Mouse (Mus musculus): ENCODE results near the gene Pth. TPM values are rescaled to one million over a fixed set of nuclear protein-coding genes. Genes with fewer than 3 reads are reported as not detected.

The Pth gene
- not detected for total RNA-seq (2021)

DNA sequence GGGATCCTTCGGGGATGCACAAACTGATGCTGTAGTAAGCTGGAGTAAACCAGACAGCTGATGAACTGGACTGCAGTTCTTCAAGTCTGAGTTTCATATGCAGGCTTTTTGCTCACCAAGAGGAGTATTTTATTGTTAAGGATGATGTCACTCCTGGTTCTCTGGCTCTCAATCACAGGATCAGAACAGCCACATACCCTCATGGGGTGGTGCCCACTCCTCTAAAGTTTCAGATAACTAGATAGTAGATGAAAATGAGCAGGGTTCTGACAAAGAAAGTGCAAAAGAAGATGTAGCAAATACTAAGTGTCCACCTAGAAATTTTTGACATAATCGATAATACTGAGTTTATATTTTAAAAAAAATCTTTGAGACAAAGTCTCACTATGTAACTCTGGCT lies at the start of gene Pth:
TSS of gene Pth (minus strand) at position 101 of the 400 bp plus-strand sequence.
- DNase-seq (ENCODE audit: extremely low spot score in 1 of 2, low spot score in 1 of 2) = no peak

DNA sequence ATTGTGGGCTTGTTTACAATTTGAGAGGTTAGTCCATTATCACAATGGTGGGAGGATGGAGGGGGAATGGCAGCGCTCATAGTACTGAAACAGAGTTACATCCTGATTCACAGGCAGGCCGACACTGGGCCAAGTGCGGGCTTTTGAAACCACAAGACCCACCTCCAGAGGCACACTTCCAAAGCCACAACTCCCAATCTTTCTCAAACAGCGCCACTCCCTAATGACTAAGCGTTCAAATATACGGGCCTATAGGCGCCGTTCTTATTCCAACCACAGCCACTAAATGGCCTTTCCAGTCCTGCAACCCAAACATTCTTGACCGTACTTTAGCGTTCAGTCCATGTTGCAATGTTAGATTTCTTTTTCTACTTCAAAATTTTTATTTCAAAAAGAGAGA lies 47.9 kb upstream of the Pth start:
- no peak for DNase-seq (ENCODE audit: extremely low spot score in 1 of 2, low spot score in 1 of 2)

GRCm38 (mm10) chr7:113434286-113434685 lies 45.9 kb upstream of the Pth start:
- peak; percentile 10 to 53 for DNase-seq (ENCODE audit: extremely low spot score in 1 of 2, low spot score in 1 of 2)

DNA sequence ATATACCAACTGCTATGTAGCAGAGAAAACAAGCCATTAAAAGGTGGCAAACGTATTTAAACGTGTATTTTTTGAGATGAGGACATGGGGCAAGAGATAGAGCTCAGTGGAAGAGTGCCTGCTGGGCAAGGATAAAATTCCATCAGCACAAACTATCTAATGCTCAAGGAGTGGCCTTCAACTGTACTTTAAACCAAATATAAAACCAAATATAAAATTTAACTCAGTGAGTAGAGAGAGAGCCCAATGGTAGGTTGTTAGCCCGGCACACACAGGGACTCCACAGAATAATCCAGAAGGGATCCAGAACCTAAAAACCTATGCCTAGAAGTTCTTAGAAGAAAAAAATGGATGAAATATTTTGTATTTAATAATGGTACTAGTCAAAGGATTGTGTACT lies 45.1 kb upstream of the Pth start:
- no peak for DNase-seq (ENCODE audit: extremely low spot score in 1 of 2, low spot score in 1 of 2)

GRCm38 (mm10) chr7:113432891-113433290 lies 44.5 kb upstream of the Pth start:
- no peak for DNase-seq (ENCODE audit: extremely low spot score in 1 of 2, low spot score in 1 of 2)

DNA sequence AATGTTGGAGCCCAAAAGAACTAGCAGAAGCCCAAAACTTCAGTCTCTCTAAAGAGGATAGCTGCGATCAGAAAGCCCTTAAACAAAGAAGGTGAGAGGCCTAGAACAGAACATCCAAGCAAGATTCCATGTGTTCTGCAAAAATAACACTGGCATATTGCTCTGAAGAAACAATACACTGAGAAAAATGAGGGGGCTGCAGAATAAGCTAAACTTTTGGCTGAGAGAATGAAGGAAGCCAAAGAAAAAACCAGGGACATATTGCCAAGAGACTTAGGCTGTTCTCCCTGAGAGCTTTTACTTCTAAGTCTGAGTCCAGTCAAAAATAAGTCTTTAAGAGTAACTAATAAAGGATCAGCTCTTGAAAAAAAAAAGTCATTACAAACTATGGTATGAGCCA lies 32.4 kb upstream of the Pth start:
- no peak for DNase-seq (ENCODE audit: extremely low spot score in 1 of 2, low spot score in 1 of 2)

- DNase-seq (ENCODE audit: extremely low spot score in 1 of 2, low spot score in 1 of 2) = no peak
Measured at GRCm38 (mm10) chr7:113419070-113419782, 30.9 kb upstream of the Pth start.

DNA sequence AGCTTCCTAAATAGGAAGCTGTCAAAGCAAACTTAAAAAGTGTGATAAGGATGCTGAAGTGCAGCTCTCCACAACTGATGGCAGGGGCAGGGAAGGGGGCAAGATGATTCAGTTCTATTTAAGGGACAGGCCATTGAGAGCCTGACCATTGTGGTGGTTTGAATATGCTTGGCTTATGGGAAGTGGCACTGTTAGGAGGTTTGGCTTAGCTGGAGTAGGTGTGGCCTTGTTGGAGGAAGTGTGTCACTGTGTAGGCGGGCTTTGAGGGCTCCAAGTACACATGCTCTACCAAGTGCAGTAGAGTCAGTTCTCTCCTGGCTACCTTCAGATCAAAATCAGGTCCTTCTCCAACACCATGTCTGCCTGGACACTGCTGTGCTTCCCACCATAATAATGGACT lies 28.2 kb upstream of the Pth start:
- DNase-seq (ENCODE audit: extremely low spot score in 1 of 2, low spot score in 1 of 2) = no peak

- DNase-seq (ENCODE audit: extremely low spot score in 1 of 2, low spot score in 1 of 2) = no peak
Measured at GRCm38 (mm10) chr7:113415256-113415655, 26.9 kb upstream of the Pth start.

DNA sequence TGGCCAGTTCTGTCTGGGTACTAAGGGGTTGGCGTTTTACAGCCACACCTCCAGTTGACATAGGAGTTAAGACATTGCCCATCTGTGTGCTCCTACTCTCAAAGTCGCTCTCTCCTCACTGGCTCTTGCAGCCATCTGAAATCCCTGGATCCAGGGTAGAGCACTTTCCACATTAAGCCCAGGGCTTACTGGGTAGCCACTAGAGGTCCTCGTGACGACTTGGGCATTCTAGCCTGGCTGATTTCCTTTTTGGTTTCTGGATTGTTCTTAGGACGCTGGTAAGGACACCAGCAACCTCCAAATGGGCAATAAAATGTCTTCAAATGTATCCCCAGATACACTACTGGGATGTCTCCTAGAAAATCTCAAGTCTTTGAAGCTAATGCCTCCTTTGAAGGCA lies 20.3 kb upstream of the Pth start:
- no peak for DNase-seq (ENCODE audit: extremely low spot score in 1 of 2, low spot score in 1 of 2)

DNA sequence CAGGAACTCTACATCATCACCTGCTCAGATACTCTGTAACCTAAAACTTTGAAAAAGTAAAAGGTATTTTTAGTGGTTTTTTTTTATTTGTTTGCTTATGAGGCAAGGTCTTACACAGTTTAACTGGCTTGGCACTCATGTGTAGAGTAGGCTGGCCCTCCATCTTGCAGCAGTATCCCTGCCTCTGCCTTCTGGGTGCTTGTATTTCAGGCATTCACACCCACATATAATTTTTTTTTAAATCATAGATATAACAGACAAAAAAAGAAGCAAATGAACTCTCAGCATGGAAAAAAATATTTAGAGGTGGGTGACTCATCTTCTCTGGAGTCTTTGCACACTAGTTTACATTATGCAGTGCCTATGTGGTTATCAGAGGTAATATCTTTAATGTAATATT lies 9.7 kb upstream of the Pth start:
- DNase-seq (ENCODE audit: extremely low spot score in 1 of 2, low spot score in 1 of 2) = no peak

GRCm38 (mm10) chr7:113396661-113397060 lies 8.3 kb upstream of the Pth start:
- DNase-seq (ENCODE audit: extremely low spot score in 1 of 2, low spot score in 1 of 2) = no peak

GRCm38 (mm10) chr7:113391619-113392018 lies 3.2 kb upstream of the Pth start:
- no peak for DNase-seq (ENCODE audit: extremely low spot score in 1 of 2, low spot score in 1 of 2)

- peak; percentile 37 to 48 for DNase-seq (ENCODE audit: extremely low spot score in 1 of 2, low spot score in 1 of 2)
Measured at GRCm38 (mm10) chr7:113377875-113378658, 10.3 kb downstream of the Pth start.

DNA sequence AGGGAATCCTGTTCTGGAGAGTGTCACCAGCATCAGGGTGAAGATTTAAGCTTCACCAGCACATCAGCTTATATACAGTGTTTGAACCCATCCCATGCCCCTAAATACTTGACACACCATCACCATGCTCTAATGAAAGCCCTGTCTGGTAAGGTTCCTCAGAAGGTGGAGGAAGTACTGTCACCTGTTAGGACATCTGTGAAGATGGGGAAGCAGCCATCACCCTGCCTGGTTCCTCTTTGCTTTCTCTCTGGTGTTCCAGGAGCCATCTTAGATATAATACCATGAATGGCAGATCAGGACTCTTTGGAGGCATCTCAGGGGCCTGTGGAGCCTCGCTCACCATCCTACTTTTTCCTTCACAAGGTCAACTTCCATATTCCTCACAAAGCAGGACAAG lies 15.7 kb downstream of the Pth start:
- no peak for DNase-seq (ENCODE audit: extremely low spot score in 1 of 2, low spot score in 1 of 2)

- DNase-seq (ENCODE audit: extremely low spot score in 1 of 2, low spot score in 1 of 2) = peak in 1 of 2 experiments; percentile 57
Measured at GRCm38 (mm10) chr7:113369620-113370340, 18.6 kb downstream of the Pth start.

GRCm38 (mm10) chr7:113368746-113369619 lies 19.4 kb downstream of the Pth start, which contains the start of gene Btbd10:
Btbd10 (minus strand) TSS chr7:113369392.
- peak; percentile 88 to 93 for DNase-seq (ENCODE audit: extremely low spot score in 1 of 2, low spot score in 1 of 2)

DNA sequence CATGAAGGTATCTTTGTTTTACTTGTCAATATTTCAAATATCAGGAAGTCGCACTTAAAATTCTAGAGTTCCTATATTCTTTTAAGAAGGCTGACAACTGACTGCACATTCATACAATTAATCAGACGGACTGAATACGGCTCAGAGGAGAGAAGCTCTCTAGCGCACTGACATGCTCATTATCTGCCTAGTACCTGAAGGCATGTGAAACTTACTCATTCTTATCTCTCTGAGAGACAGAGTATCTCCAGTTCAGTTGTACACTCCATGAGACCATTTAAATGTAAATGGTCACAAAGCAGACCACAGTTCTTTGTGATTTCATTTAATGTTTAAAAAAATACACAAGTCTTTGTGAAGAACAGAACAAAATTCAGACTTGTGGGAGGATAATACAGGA lies 20.9 kb downstream of the Pth start:
- DNase-seq (ENCODE audit: extremely low spot score in 1 of 2, low spot score in 1 of 2) = no peak

- no peak for DNase-seq (ENCODE audit: extremely low spot score in 1 of 2, low spot score in 1 of 2)
Measured at GRCm38 (mm10) chr7:113349089-113349488, 39.3 kb downstream of the Pth start.

DNA sequence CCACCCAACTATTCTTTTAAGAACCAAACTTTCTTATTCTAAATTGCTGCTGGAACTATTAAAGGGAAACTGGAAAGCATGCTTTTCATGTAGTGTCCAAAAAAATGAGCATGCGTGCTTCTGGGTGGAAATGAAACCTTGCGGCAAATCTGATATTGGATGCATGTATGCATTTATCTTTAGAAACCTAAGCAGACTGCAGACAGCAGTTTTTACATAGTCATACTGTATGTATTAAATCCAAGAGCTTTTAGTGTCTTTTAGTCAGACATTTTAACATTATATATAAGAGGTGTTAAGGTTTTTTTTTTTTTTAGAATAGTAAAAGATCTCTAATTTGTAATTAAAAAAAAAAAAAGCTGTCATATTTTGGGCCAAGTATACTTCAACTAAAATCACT lies 40.7 kb downstream of the Pth start:
- DNase-seq (ENCODE audit: extremely low spot score in 1 of 2, low spot score in 1 of 2) = no peak

Measured in layer of hippocampus, postnatal 25 days (tissue).